Mouse (Mus musculus): ENCODE measurements around the gene Tnrc18. TPM values are rescaled to one million over a fixed set of nuclear protein-coding genes. Genes with fewer than 3 reads are reported as not detected.

The Tnrc18 gene
- total RNA-seq, 2 experiments from 2014 or later: 136 to 162 TPM

GRCm38 (mm10) chr5:142786709-142787108, 30.8 kb downstream of the Tnrc18 start:
- intact Hi-C loops (cut with DNase I): no loop called here
- no peak for DNase-seq (ENCODE audit: low spot score in 2 of 2)

GRCm38 (mm10) chr5:142786215-142786614, 31.2 kb downstream of the Tnrc18 start:
- intact Hi-C loops (cut with DNase I): no loop called here

GRCm38 (mm10) chr5:142783142-142783540, 34.3 kb downstream of the Tnrc18 start:
- intact Hi-C loops (cut with DNase I): no loop called here

More at GRCm38 (mm10) chr5:142786215-142786614, 31.2 kb downstream of the Tnrc18 start:
- DNase-seq (ENCODE audit: low spot score in 2 of 2): no peak

GRCm38 (mm10) chr5:142782459-142783141, 34.9 kb downstream of the Tnrc18 start:
- DNase-seq (ENCODE audit: low spot score in 2 of 2): no peak
- intact Hi-C loops (cut with DNase I): no loop called here

More at GRCm38 (mm10) chr5:142783142-142783540, 34.3 kb downstream of the Tnrc18 start:
- DNase-seq (ENCODE audit: low spot score in 2 of 2): no peak

- intact Hi-C loops (cut with DNase I): no loop called here
- DNase-seq (ENCODE audit: low spot score in 2 of 2): no peak
These were observed 36.9 kb downstream of the Tnrc18 start for GRCm38 (mm10) chr5:142780579-142780978.

GRCm38 (mm10) chr5:142778871-142779270, 38.6 kb downstream of the Tnrc18 start:
- no peak for DNase-seq (ENCODE audit: low spot score in 2 of 2)
- intact Hi-C loops (cut with DNase I): no loop called here

- intact Hi-C loops (cut with DNase I): no loop called here
- DNase-seq (ENCODE audit: low spot score in 2 of 2): no peak
These were observed 39.3 kb downstream of the Tnrc18 start for GRCm38 (mm10) chr5:142778135-142778534.

- DNase-seq (ENCODE audit: low spot score in 2 of 2): no peak
- intact Hi-C loops (cut with DNase I): no loop called here
These were observed 41.4 kb downstream of the Tnrc18 start for GRCm38 (mm10) chr5:142776080-142776479.

GRCm38 (mm10) chr5:142774771-142775170, 42.7 kb downstream of the Tnrc18 start:
- no peak for DNase-seq (ENCODE audit: low spot score in 2 of 2)
- intact Hi-C loops (cut with DNase I): no loop called here

- DNase-seq (ENCODE audit: low spot score in 2 of 2): no peak
- intact Hi-C loops (cut with DNase I): no loop called here
These were observed 45.5 kb downstream of the Tnrc18 start for GRCm38 (mm10) chr5:142771964-142772363.

GRCm38 (mm10) chr5:142771034-142771433, 46.4 kb downstream of the Tnrc18 start:
- intact Hi-C loops (cut with DNase I): no loop called here
- no peak for DNase-seq (ENCODE audit: low spot score in 2 of 2)

- no peak for DNase-seq (ENCODE audit: low spot score in 2 of 2)
- intact Hi-C loops (cut with DNase I): loop anchor here (2.0 to 5.0 kb wide), 3 partner anchors 43 to 107 kb away; no protein-coding TSS in a partner anchor
These were observed 47.8 kb downstream of the Tnrc18 start for GRCm38 (mm10) chr5:142769641-142770040.

GRCm38 (mm10) chr5:142768352-142769267, 48.9 kb downstream of the Tnrc18 start:
- DNase-seq (ENCODE audit: low spot score in 2 of 2): no peak
- intact Hi-C loops (cut with DNase I): loop anchor here (2.0 to 5.0 kb wide), 3 partner anchors 44 to 108 kb away; no protein-coding TSS in a partner anchor

GRCm38 (mm10) chr5:142767937-142768336, 49.5 kb downstream of the Tnrc18 start:
- intact Hi-C loops (cut with DNase I): loop anchor here (2.0 to 5.0 kb wide), 3 partner anchors 45 to 109 kb away; no protein-coding TSS in a partner anchor
- peak; percentile 82 to 90 for DNase-seq (ENCODE audit: low spot score in 2 of 2)

GRCm38 (mm10) chr5:142766708-142767107, 50.8 kb downstream of the Tnrc18 start:
- intact Hi-C loops (cut with DNase I): loop anchor here (5.0 kb wide), 1 partner anchor 86 kb away; no protein-coding TSS in a partner anchor
- no peak for DNase-seq (ENCODE audit: low spot score in 2 of 2)

- no peak for DNase-seq (ENCODE audit: low spot score in 2 of 2)
- intact Hi-C loops (cut with DNase I): loop anchor here (5.0 kb wide), 1 partner anchor 87 kb away; no protein-coding TSS in a partner anchor
These were observed 52.6 kb downstream of the Tnrc18 start for GRCm38 (mm10) chr5:142764889-142765288.

- no peak for DNase-seq (ENCODE audit: low spot score in 2 of 2)
- intact Hi-C loops (cut with DNase I): no loop called here
These were observed 53.2 kb downstream of the Tnrc18 start for GRCm38 (mm10) chr5:142764306-142764705.

- intact Hi-C loops (cut with DNase I): no loop called here
- no peak for DNase-seq (ENCODE audit: low spot score in 2 of 2)
These were observed 55.2 kb downstream of the Tnrc18 start for GRCm38 (mm10) chr5:142762082-142762807.

GRCm38 (mm10) chr5:142761326-142761983, 56.0 kb downstream of the Tnrc18 start:
- intact Hi-C loops (cut with DNase I): no loop called here
- peak; percentile 73 to 87 for DNase-seq (ENCODE audit: low spot score in 2 of 2)

Data from left cerebral cortex, postnatal 14 days (tissue).